Mouse (Mus musculus) kidney, adult 2 months (tissue): ENCODE measurements around the gene Nup153. TPM values are rescaled to one million over a fixed set of nuclear protein-coding genes. Genes with fewer than 3 reads are reported as not detected.

Source experiments
- DNase-seq: peaks from one replicate; pipeline ENCODE4 v3.0.0; 2021
- H3K27ac ChIP-seq: fragments of 200-500 bp; 2 replicates; pipeline ENCODE4 v1.5.1; 2012; ENCODE audit warnings: low read depth, low read length, control low read depth, inconsistent platforms; ENCODE audit not compliant: insufficient read depth
- H3K27me3 ChIP-seq: fragments of 200-500 bp; replicated peaks from 2 replicates; pipeline ENCODE4 v1.6.1; 2012; ENCODE audit warnings: mild to moderate bottlenecking, moderate library complexity, low read length, inconsistent platforms; ENCODE audit not compliant: control insufficient read depth, insufficient read depth
- H3K36me3 ChIP-seq: fragments of 200-500 bp; 2 replicates; pipeline ENCODE4 v1.6.1; 2012; ENCODE audit warnings: mild to moderate bottlenecking, moderate library complexity, low read length, inconsistent platforms; ENCODE audit not compliant: control insufficient read depth, insufficient read depth
- H3K4me1 ChIP-seq: fragments of 200-500 bp; 2 replicates; pipeline ENCODE4 v1.6.1; 2011; ENCODE audit warnings: low read length; ENCODE audit not compliant: control insufficient read depth, insufficient read depth
- H3K4me3 ChIP-seq: fragments of 200-500 bp; 2 replicates; pipeline ENCODE4 v1.5.1; 2011; ENCODE audit warnings: mild to moderate bottlenecking, low read depth, low read length, control low read depth; ENCODE audit not compliant: insufficient read depth
- CTCF ChIP-seq: fragments of 200-500 bp; conservative IDR thresholded peaks from 2 replicates; pipeline ENCODE4 v1.5.1; 2011; ENCODE audit warnings: low read depth, mild to moderate bottlenecking, control low read depth, low read length, moderate library complexity, mixed read lengths; ENCODE audit not compliant: insufficient read depth, insufficient read length
- POLR2A ChIP-seq: fragments of 200-500 bp; IDR thresholded peaks from one replicate; pipeline ENCODE4 v1.6.1; 2011; ENCODE audit warnings: low read depth, low read length, control low read depth
- WGBS: fragments of 180-500 bp; shearing (Covaris S2); methylation state at CpG from one replicate; pipeline ENCODE4 v1.1.7; 2018; 5-methylcytosine and 5-hydroxymethylcytosine counted together
- polyA plus RNA-seq: library from polyadenylated mRNA; depleted of rRNA; stranded (reverse); fragments of >200 nt; gene quantifications from 2 replicates; pipeline ENCODE4 v1.2.3, GENCODE M21; 2012

Gene Nup153
- polyA plus RNA-seq, 1 experiment, result 38.2 TPM

- Histone ChIP-seq H3K27ac (no peak overlapping the region), H3K4me1 (0 out of 2 replicates have a peak, but pooled peaks cover 3% of the 10 kb centered on the region), H3K36me3 (no peaks in the 10 kb centered on the region; the same call in none of the 2 replicates), H3K4me3 (no peak overlapping the region), H3K27me3 (no peaks in the 10 kb centered on the region)
- TF ChIP-seq CTCF, result no peak
- TF ChIP-seq POLR2A, result no peak
- no peak for DNase-seq
- 75% methylated on average over 5 of the region's 5 CpGs for WGBS
Observed at GRCm38 (mm10) chr13:46718893-46719400, 8.8 kb downstream of the Nup153 start.

- no peak overlapping the region for H3K27ac ChIP-seq
- no peaks in the 10 kb centered on the region for H3K27me3 ChIP-seq
- no peaks in the 10 kb centered on the region; the same call in none of the 2 replicates for H3K36me3 ChIP-seq
- WGBS, result 69% methylated on average over 3 of the region's 3 CpGs
- H3K4me1 ChIP-seq, result 0 out of 2 replicates have a peak, but pooled peaks cover 3% of the 10 kb centered on the region
- no peak for TF ChIP-seq POLR2A
- no peak for TF ChIP-seq CTCF
- H3K4me3 ChIP-seq, result no peak overlapping the region
- no peak for DNase-seq
Observed at GRCm38 (mm10) chr13:46715976-46716639, 11.6 kb downstream of the Nup153 start.

- Histone ChIP-seq H3K4me1 (0 out of 2 replicates have a peak, but pooled peaks cover 3% of the 10 kb centered on the region), H3K4me3 (no peak overlapping the region), H3K27me3 (no peaks in the 10 kb centered on the region), H3K27ac (no peak overlapping the region), H3K36me3 (no peaks in the 10 kb centered on the region; the same call in none of the 2 replicates)
- no peak for DNase-seq
- no peak for TF ChIP-seq POLR2A
- no peak for TF ChIP-seq CTCF
- 91% methylated on average over 5 of the region's 5 CpGs for WGBS
Observed at GRCm38 (mm10) chr13:46713486-46713885, 14.3 kb downstream of the Nup153 start.

- 75% methylated on average over 5 of the region's 5 CpGs for WGBS
- H3K27me3 ChIP-seq, result no peaks in the 10 kb centered on the region
- H3K36me3 ChIP-seq, result peaks cover 1% of the 10 kb centered on the region; the same call in 1 of the 2 replicates
- DNase-seq, result peak; percentile 47
- no peaks in the 10 kb centered on the region for H3K4me1 ChIP-seq
- H3K27ac ChIP-seq, result no peak overlapping the region
- TF ChIP-seq CTCF (peak; percentile 63), POLR2A (no peak)
- no peak overlapping the region for H3K4me3 ChIP-seq
Observed at GRCm38 (mm10) chr13:46703138-46703537, 24.6 kb downstream of the Nup153 start.

GRCm38 (mm10) chr13:46701486-46701885 is 26.3 kb downstream of the Nup153 start:
- H3K27ac ChIP-seq, result no peak overlapping the region
- no peak overlapping the region for H3K4me3 ChIP-seq
- H3K27me3 ChIP-seq, result no peaks in the 10 kb centered on the region
- peaks cover 1% of the 10 kb centered on the region; the same call in 1 of the 2 replicates for H3K36me3 ChIP-seq
- 87% methylated on average over 2 of the region's 2 CpGs for WGBS
- DNase-seq, result no peak
- no peak for TF ChIP-seq CTCF
- TF ChIP-seq POLR2A, result no peak
- H3K4me1 ChIP-seq, result 0 out of 2 replicates have a peak, but pooled peaks cover 4% of the 10 kb centered on the region

GRCm38 (mm10) chr13:46699372-46699771 is 28.4 kb downstream of the Nup153 start:
- 0 out of 2 replicates have a peak, but pooled peaks cover 4% of the 10 kb centered on the region for H3K4me1 ChIP-seq
- no peak overlapping the region for H3K4me3 ChIP-seq
- no peaks in the 10 kb centered on the region for H3K27me3 ChIP-seq
- H3K27ac ChIP-seq, result no peak overlapping the region
- WGBS, result 94% methylated on average over 1 of the region's 1 CpGs
- peaks cover 1% of the 10 kb centered on the region; the same call in 1 of the 2 replicates for H3K36me3 ChIP-seq
- DNase-seq, result no peak
- no peak for TF ChIP-seq CTCF
- no peak for TF ChIP-seq POLR2A

GRCm38 (mm10) chr13:46696788-46697187 is 31.0 kb downstream of the Nup153 start:
- no peak for DNase-seq
- TF ChIP-seq POLR2A (no peak), CTCF (no peak)
- WGBS, result 79% methylated on average over 2 of the region's 2 CpGs
- no peaks in the 10 kb centered on the region for H3K27me3 ChIP-seq
- H3K27ac ChIP-seq, result peak overlapping the region; percentile 23; the same call in 1 of the 2 replicates
- peaks cover 4% of the 10 kb centered on the region for H3K36me3 ChIP-seq
- H3K4me3 ChIP-seq, result no peak overlapping the region
- 0 out of 2 replicates have a peak, but pooled peaks cover 4% of the 10 kb centered on the region for H3K4me1 ChIP-seq
